Mouse (Mus musculus): ENCODE data around the gene Gm28372. TPM values are rescaled to one million over a fixed set of nuclear protein-coding genes. Genes with fewer than 3 reads are reported as not detected.

Gm28372 gene
- total and polyA plus RNA-seq, 3 experiments: not detected

GRCm38 (mm10) chr2:130449021-130449793 is 44.2 kb downstream of the Gm28372 start:
- Histone ChIP-seq H3K27me3 (ENCODE audit: control insufficient read depth in 1 of 2, insufficient read depth in 2 of 2, low read length in 2 of 2) (no peaks in the 10 kb centered on the region), H3K27ac (ENCODE audit: control insufficient read depth, low read depth, low read length) (no peak overlapping the region), H3K79me2 (ENCODE audit: control insufficient read depth, insufficient read depth, low read length, poor library complexity) (peaks cover 24% of the 10 kb centered on the region), H3K9me3 (replicated peaks; ENCODE audit: insufficient read depth, low read length) (no peaks in the 10 kb centered on the region), H3K4me3 (ENCODE audit: control insufficient read depth in 1 of 2, insufficient read depth in 1 of 2, low read depth in 2 of 2, low read length in 2 of 2) (peak overlapping the region; percentile 87 to 97), H3K4me1 (ENCODE audit: control insufficient read depth in 1 of 2, insufficient read depth in 2 of 2, low read length in 2 of 2) (peaks cover 11 to 24% of the 10 kb centered on the region in 2 experiments), H3K9ac (ENCODE audit: control insufficient read depth, low read depth, low read length, poor library complexity, severe bottlenecking) (peak overlapping the region; percentile 93), H3K36me3 (ENCODE audit: control insufficient read depth in 1 of 2, insufficient read depth in 2 of 2, low read length in 2 of 2) (peaks cover 0 to 33% of the 10 kb centered on the region in 2 experiments; a peak in 2 of 4 replicates)
- peak; percentile 36 for DNase-seq (ENCODE audit: low read depth, low spot score)
- no peak for TF ChIP-seq NELFE (IDR thresholded peaks at IDR 0.05; ENCODE audit: low read depth, low read length)
- TF ChIP-seq SIN3A (IDR thresholded peaks at IDR 0.05; ENCODE audit: low read length): peak; percentile 40; the same call in 1 of the 2 replicates
- TF ChIP-seq TAL1 (IDR thresholded peaks at IDR 0.05; ENCODE audit: low read length): no peak

- DNase-seq (ENCODE audit: low read depth, low spot score): peak; percentile 91
- Histone ChIP-seq H3K79me2 (ENCODE audit: control insufficient read depth, insufficient read depth, low read length, poor library complexity) (peaks cover 31% of the 10 kb centered on the region), H3K36me3 (ENCODE audit: control insufficient read depth in 1 of 2, insufficient read depth in 2 of 2, low read length in 2 of 2) (peaks cover 0 to 40% of the 10 kb centered on the region in 2 experiments; a peak in 2 of 4 replicates), H3K4me3 (ENCODE audit: control insufficient read depth in 1 of 2, insufficient read depth in 1 of 2, low read depth in 2 of 2, low read length in 2 of 2) (peak within 1 kb of the TSS; percentile 87 to 97), H3K27ac (ENCODE audit: control insufficient read depth, low read depth, low read length) (peak within 1 kb of the TSS; percentile 65), H3K9me3 (replicated peaks; ENCODE audit: insufficient read depth, low read length) (no peaks in the 10 kb centered on the region), H3K27me3 (ENCODE audit: control insufficient read depth in 1 of 2, insufficient read depth in 2 of 2, low read length in 2 of 2) (no peaks in the 10 kb centered on the region), H3K4me1 (ENCODE audit: control insufficient read depth in 1 of 2, insufficient read depth in 2 of 2, low read length in 2 of 2) (peaks cover 17 to 31% of the 10 kb centered on the region in 2 experiments), H3K9ac (ENCODE audit: control insufficient read depth, low read depth, low read length, poor library complexity, severe bottlenecking) (peak within 1 kb of the TSS; percentile 93)
- TF ChIP-seq TCF12 (IDR thresholded peaks at IDR 0.05; ENCODE audit: low read depth, low read length) (no peak), ELF1 (IDR thresholded peaks at IDR 0.05; ENCODE audit: low read depth, low read length) (0 out of 2 replicates have a peak, but pooled peaks have one; percentile 9), RAD21 (IDR thresholded peaks at IDR 0.05; ENCODE audit: low read depth, low read length) (no peak), USF1 (IDR thresholded peaks at IDR 0.05; ENCODE audit: low read depth, low read length) (0 out of 2 replicates have a peak, but pooled peaks have one; percentile 13), KAT2A (conservative IDR thresholded peaks at IDR 0.05; ENCODE audit: low read depth, low read length) (no peak; the same call in 1 of the 2 replicates), ZC3H11A (IDR thresholded peaks at IDR 0.05; ENCODE audit: low read depth, low read length) (no peak), ZMIZ1 (IDR thresholded peaks at IDR 0.05; ENCODE audit: low read depth, low read length) (peak; percentile 88), NELFE (IDR thresholded peaks at IDR 0.05; ENCODE audit: low read depth, low read length) (peak; percentile 88), ZNF384 (IDR thresholded peaks at IDR 0.05; ENCODE audit: low read depth, low read length) (no peak), MYC (IDR thresholded peaks at IDR 0.05; ENCODE audit: low read depth, low read length) (no peak), HCFC1 (IDR thresholded peaks at IDR 0.05; ENCODE audit: low read depth, low read length) (peak; percentile 73; the same call in 1 of the 2 replicates), GABPA (IDR thresholded peaks at IDR 0.05; ENCODE audit: low read depth, low read length) (peak; percentile 50; the same call in 1 of the 2 replicates), E2F4 (IDR thresholded peaks at IDR 0.05; ENCODE audit: borderline replicate concordance, low read depth, low read length) (no peak), POLR2AphosphoS2 (IDR thresholded peaks at IDR 0.05; ENCODE audit: low read length) (peak; percentile 82), NRF1 (IDR thresholded peaks at IDR 0.05; ENCODE audit: insufficient read depth, low read depth, low read length, poor library complexity, severe bottlenecking) (peak; percentile 68), SIN3A (IDR thresholded peaks at IDR 0.05; ENCODE audit: low read length) (peak; percentile 56; the same call in 1 of the 2 replicates), JUND (IDR thresholded peaks at IDR 0.05; ENCODE audit: low read depth, low read length) (peak; percentile 20; the same call in 1 of the 2 replicates), POLR2A (IDR thresholded peaks at IDR 0.05; ENCODE audit: control insufficient read depth in 1 of 2, insufficient read depth in 1 of 2, low read depth in 1 of 2, low read length in 2 of 2, poor library complexity in 1 of 2) (peak; percentile 81 to 93), MAX (IDR thresholded peaks at IDR 0.05; ENCODE audit: low read length) (peak; percentile 43; the same call in 1 of the 2 replicates), MAZ (IDR thresholded peaks at IDR 0.05; ENCODE audit: low read depth, low read length) (peak; percentile 44; the same call in 1 of the 2 replicates), MAFK (IDR thresholded peaks at IDR 0.05; ENCODE audit: borderline replicate concordance, low read depth, low read length) (no peak)
These were observed 44.9 kb downstream of the Gm28372 start, which contains the start of gene Ptpra for GRCm38 (mm10) chr2:130449794-130450433. Gene Ptpra (plus strand): TSS chr2:130450278.
